Mouse (Mus musculus) cerebellum, postnatal 10 days (tissue): ENCODE measurements around the gene Rras2.

ENCODE experiments used
- DNase-seq, 2 experiments: peaks; one replicate each; pipeline ENCODE4 v3.0.0; 2021; ENCODE audit warnings: mixed read lengths in 2 of 2

Gene Rras2

GRCm38 (mm10) chr7:114020704-114021093, 96.9 kb downstream of the Rras2 start:
- DNase-seq: peak; percentile 88 to 90

- DNase-seq: peak in 1 of 2 experiments; percentile 35
These were observed 97.4 kb downstream of the Rras2 start for GRCm38 (mm10) chr7:114020057-114020703.

- DNase-seq: peak; percentile 43 to 53
These were observed 98.7 kb downstream of the Rras2 start for GRCm38 (mm10) chr7:114018861-114019260.

- peak in 1 of 2 experiments; percentile 71 for DNase-seq
These were observed 101.3 kb downstream of the Rras2 start for GRCm38 (mm10) chr7:114016001-114016949.

GRCm38 (mm10) chr7:114011726-114012443, 105.7 kb downstream of the Rras2 start:
- DNase-seq: peak; percentile 62 to 68

- DNase-seq: peak; percentile 51 to 66
These were observed 110.0 kb downstream of the Rras2 start for GRCm38 (mm10) chr7:114007565-114007964.

- DNase-seq: no peak
These were observed 111.1 kb downstream of the Rras2 start for GRCm38 (mm10) chr7:114006456-114006855.

GRCm38 (mm10) chr7:114005499-114005898, 112.1 kb downstream of the Rras2 start:
- DNase-seq: no peak

GRCm38 (mm10) chr7:114004171-114004570, 113.4 kb downstream of the Rras2 start:
- no peak for DNase-seq

- DNase-seq: no peak
These were observed 119.8 kb downstream of the Rras2 start for GRCm38 (mm10) chr7:113997675-113998354.
